Mouse (Mus musculus) heart, embryonic 15.5 days (tissue): ENCODE measurements around the gene Hexb. TPM values are rescaled to one million over a fixed set of nuclear protein-coding genes. Genes with fewer than 3 reads are reported as not detected.

Source experiments
- ATAC-seq: fragments of 200-750 bp; cut with Nextera tagmentation; replicated peaks from 2 replicates; pipeline ENCODE4 v1.8.0; 2017; ENCODE audit warnings: low read depth, moderate TSS enrichment; ENCODE audit not compliant: insufficient number of reproducible peaks, insufficient read depth, low FRiP score
- H3K27ac ChIP-seq: fragments of 300-500 bp; sonication (generic); 2 replicates; pipeline ENCODE4 v1.5.1; 2015; ENCODE audit warnings: mild to moderate bottlenecking, inconsistent platforms
- H3K27me3 ChIP-seq: fragments of 300-500 bp; sonication (generic); 2 replicates; pipeline ENCODE4 v1.6.1; 2015; ENCODE audit warnings: inconsistent platforms
- H3K36me3 ChIP-seq: fragments of 300-500 bp; sonication (generic); 2 replicates; pipeline ENCODE4 v1.6.1; 2015; ENCODE audit warnings: mild to moderate bottlenecking, inconsistent platforms
- H3K4me1 ChIP-seq: fragments of 300-500 bp; sonication (generic); replicated peaks from 2 replicates; pipeline ENCODE4 v1.6.1; 2015; ENCODE audit warnings: inconsistent platforms
- H3K4me2 ChIP-seq: fragments of 300-500 bp; sonication (generic); 2 replicates; pipeline ENCODE4 v1.6.1; 2015; ENCODE audit warnings: inconsistent platforms, mild to moderate bottlenecking, moderate library complexity
- H3K4me3 ChIP-seq: fragments of 300-500 bp; sonication (generic); 2 replicates; pipeline ENCODE4 v1.5.1; 2015; ENCODE audit warnings: mild to moderate bottlenecking, inconsistent platforms
- H3K9ac ChIP-seq: fragments of 300-500 bp; sonication (generic); 2 replicates; pipeline ENCODE4 v1.6.1; 2015; ENCODE audit warnings: mild to moderate bottlenecking, inconsistent platforms
- H3K9me3 ChIP-seq: fragments of 300-500 bp; sonication (generic); replicated peaks from 2 replicates; pipeline ENCODE4 v1.6.1; 2016; ENCODE audit warnings: inconsistent platforms
- WGBS: fragments of 180-500 bp; shearing (Covaris S2); methylation state at CpG from one replicate; pipeline ENCODE4 v1.1.7; 2015; ENCODE audit warnings: mixed read lengths; 5-methylcytosine and 5-hydroxymethylcytosine counted together
- polyA plus RNA-seq: library from polyadenylated mRNA; unstranded; fragments of >200 nt; fragmentation: Nextera tagmentation; extraction: Ambion mirVana; gene quantifications from 2 replicates; pipeline ENCODE4 v1.2.1, GENCODE M21; 2015

Gene Hexb
- polyA plus RNA-seq, 1 experiment from 2014 or later: 35.1 TPM

DNA sequence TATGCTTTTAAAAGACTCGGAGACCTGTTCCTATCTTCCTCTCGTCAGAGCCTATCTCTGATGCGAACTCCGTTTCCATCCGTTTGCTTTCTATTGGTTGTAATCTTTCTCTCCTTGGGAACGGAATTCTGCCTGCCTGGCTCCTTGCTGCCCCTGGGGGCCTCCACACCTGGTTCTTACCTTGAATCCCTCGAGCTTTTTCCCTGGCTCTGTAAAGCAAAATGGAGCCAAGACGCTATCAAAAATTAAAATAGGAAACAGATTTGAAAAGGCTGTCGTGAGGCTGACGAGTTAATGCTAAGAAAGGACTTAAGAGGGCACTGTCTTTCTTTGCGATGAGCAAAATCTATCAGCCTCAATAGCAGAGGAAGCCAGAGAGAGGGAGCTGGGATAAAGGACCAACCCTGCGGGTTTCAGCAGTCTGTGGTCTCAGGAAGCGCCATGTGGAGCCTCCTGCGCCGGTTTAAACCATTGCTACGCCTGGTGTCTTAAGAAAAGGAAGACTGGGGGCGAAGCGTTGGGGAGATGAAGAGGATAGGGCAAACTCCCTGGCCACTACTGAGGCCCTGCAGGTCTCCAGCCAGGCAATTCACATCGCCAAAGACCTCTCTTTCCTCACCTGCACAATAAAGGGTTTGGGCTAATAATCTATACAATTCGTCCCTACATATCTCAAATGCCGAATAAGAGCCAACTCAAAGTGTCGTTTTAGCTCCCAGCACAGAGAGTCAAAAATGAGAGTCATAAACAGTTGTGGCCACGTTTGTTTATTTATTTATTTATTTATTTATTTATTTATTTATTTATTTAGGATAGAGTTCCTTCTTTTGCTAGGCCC lies 41.4 kb upstream of the Hexb start:
- no peaks in the 10 kb centered on the region for H3K9me3 ChIP-seq
- H3K36me3 ChIP-seq: no peaks in the 10 kb centered on the region
- H3K9ac ChIP-seq: no peak overlapping the region; the same call in 1 of the 2 replicates
- H3K4me1 ChIP-seq: peaks cover 43% of the 10 kb centered on the region
- H3K4me3 ChIP-seq: peak overlapping the region; percentile 86; the same call in 1 of the 2 replicates
- ATAC-seq: no peak
- WGBS: 5% methylated on average over 23 of the region's 23 CpGs
- peak overlapping the region; percentile 96 for H3K4me2 ChIP-seq
- no peaks in the 10 kb centered on the region for H3K27me3 ChIP-seq
- peak overlapping the region; percentile 94 for H3K27ac ChIP-seq

DNA sequence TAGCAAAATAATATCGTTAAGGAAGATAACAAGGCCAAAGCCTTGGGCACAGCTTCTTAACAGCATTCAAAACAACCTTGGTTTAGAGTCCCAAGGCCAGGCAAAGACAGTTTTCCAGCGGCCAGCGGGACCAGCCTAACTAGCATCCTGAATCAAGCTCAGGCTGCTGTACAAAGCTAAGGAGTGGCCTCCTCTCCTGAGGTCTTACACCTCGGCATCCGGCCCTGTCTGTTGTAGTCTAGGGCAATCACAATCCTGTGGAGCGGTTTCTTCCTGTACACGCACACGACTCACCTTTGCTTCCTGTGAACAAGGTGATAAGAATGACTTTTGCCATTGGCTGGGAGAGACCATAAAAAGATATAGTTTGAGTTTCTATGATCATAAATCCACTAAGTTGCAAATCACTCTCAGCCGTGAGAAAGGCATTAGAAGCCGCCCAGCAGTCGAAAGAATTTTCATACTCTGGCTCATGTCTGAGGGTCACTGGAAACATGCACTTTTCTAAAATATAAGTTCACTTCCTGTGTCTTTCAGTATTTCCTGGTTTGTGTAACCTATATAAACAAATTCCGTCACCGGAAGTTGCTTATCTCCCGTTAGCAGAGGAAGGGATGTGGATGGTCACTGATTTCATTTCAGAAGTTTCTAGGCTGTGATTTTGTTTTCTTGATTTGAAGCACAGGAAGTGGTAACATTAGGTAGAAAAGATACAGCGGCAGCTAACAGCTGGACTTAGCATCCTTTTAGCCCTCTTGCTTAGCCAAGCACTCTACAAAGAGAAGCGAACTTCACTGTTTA lies 40.2 kb upstream of the Hexb start:
- Histone ChIP-seq H3K36me3 (no peaks in the 10 kb centered on the region), H3K27ac (peak overlapping the region; percentile 94), H3K4me2 (no peak overlapping the region), H3K4me1 (peaks cover 31% of the 10 kb centered on the region), H3K4me3 (no peak overlapping the region), H3K9ac (no peak overlapping the region), H3K9me3 (no peaks in the 10 kb centered on the region), H3K27me3 (no peaks in the 10 kb centered on the region)
- 47% methylated on average over 16 of the region's 16 CpGs for WGBS
- no peak for ATAC-seq

DNA sequence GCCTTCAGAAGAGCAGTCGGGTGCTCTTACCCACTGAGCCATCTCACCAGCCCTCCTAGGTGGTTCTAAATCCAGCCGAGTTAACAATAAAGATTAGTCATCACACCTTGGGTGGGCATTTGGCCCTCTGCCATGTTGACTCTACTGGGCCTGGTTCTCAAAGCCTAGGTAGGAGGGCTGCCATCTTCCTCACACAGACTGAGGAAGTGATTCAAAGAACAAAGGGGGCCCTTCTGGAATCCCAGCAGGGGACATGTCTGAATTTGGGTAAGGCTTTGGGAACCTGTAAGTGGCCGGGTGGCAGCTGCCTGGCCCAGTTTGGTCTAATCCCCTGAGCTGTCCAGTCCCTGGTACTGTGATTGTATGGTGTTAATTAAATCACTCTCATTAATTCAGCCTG lies 39.5 kb upstream of the Hexb start:
- Histone ChIP-seq H3K4me1 (peaks cover 24% of the 10 kb centered on the region), H3K36me3 (no peaks in the 10 kb centered on the region), H3K9me3 (no peaks in the 10 kb centered on the region), H3K4me2 (no peak overlapping the region), H3K27me3 (no peaks in the 10 kb centered on the region), H3K4me3 (no peak overlapping the region), H3K27ac (peak overlapping the region; percentile 94; the same call in 1 of the 2 replicates), H3K9ac (no peak overlapping the region)
- WGBS: 59% methylated on average over 3 of the region's 3 CpGs
- no peak for ATAC-seq

DNA sequence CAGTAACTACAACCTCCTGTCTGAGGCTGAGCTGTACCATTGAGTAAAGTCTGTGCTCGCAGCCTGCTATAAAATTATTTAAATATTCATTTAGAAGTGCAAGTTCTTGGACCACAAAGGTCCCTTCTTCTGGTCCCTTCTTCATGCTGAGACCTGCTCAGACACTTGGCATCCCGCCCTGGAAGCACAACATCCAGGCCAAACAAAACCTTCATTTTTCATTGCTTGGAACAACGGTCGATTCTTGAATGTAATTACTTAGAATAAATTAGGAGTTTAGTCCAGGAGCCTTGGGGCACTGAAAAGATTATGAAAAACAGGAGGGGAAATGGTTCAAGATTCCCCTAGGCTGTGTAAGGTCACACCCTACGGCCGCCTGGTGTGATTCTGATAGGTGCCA lies 37.8 kb upstream of the Hexb start:
- WGBS: 75% methylated on average over 6 of the region's 6 CpGs
- no peak overlapping the region for H3K9ac ChIP-seq
- H3K4me3 ChIP-seq: no peak overlapping the region
- no peak for ATAC-seq
- H3K4me2 ChIP-seq: no peak overlapping the region
- H3K27ac ChIP-seq: no peak overlapping the region
- no peaks in the 10 kb centered on the region for H3K9me3 ChIP-seq
- H3K4me1 ChIP-seq: peaks cover 21% of the 10 kb centered on the region
- H3K36me3 ChIP-seq: no peaks in the 10 kb centered on the region
- no peaks in the 10 kb centered on the region for H3K27me3 ChIP-seq

DNA sequence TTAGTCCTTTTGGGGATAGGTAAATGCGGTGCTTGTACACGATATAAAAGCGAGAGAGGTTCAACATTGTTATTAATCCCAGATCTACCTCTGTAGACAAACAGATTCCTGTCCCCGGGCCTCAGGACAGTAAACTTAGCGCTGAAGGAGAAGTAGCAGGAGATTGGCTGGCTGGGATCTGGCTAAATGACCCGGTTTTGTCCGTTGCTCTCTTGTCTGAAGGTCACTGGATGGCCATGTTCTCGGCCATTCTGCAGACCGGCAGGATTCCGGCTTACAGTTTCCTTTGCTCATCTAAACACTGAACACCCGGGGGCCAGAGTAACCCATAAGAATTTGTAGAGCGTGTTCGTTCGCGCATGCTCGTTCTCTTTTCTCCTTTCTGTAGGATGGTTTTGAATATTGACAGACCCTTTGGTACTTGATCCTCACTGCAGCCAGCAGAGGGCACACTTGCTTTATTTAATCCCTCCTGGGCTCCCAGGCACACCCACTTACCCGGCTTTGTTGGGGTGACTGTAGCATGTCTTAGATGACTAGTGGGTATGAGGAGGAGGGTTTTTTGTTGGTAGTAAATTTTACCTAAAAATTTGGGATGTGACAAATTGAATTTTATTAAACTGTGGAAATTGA lies 36.7 kb upstream of the Hexb start:
- WGBS: 16% methylated on average over 17 of the region's 17 CpGs
- H3K36me3 ChIP-seq: no peaks in the 10 kb centered on the region
- H3K9ac ChIP-seq: 0 out of 2 replicates have a peak overlapping the region, but pooled peaks have one; percentile 45
- H3K9me3 ChIP-seq: no peaks in the 10 kb centered on the region
- H3K4me2 ChIP-seq: peak overlapping the region; percentile 61
- no peaks in the 10 kb centered on the region for H3K27me3 ChIP-seq
- H3K27ac ChIP-seq: no peak overlapping the region
- peak overlapping the region; percentile 39 for H3K4me3 ChIP-seq
- ATAC-seq: no peak
- H3K4me1 ChIP-seq: peaks cover 16% of the 10 kb centered on the region

DNA sequence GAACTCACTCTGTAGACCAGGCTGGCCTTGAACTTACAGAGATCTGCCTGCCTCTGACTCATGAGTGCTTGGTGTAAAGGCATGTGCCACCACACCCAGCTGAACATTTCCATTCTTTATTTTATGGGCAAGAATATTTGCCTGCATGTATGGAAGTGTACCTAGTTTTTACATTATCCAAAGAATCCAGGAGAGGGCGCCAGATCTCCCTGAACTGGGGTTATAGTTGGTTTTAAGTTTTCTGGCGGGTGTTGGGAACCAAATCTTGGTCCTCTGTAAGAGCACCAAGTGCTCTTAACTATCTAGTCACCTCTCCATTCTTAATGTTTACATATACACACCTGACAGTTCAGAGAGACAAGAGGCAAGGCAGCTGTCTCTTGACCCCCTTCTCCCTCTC lies 34.9 kb upstream of the Hexb start:
- Histone ChIP-seq H3K9ac (no peak overlapping the region), H3K4me1 (0 out of 2 replicates have a peak, but pooled peaks cover 4% of the 10 kb centered on the region), H3K4me2 (no peak overlapping the region), H3K36me3 (no peaks in the 10 kb centered on the region), H3K27ac (no peak overlapping the region), H3K4me3 (no peak overlapping the region), H3K9me3 (no peaks in the 10 kb centered on the region), H3K27me3 (no peaks in the 10 kb centered on the region)
- no peak for ATAC-seq
- 83% methylated on average over 2 of the region's 2 CpGs for WGBS

DNA sequence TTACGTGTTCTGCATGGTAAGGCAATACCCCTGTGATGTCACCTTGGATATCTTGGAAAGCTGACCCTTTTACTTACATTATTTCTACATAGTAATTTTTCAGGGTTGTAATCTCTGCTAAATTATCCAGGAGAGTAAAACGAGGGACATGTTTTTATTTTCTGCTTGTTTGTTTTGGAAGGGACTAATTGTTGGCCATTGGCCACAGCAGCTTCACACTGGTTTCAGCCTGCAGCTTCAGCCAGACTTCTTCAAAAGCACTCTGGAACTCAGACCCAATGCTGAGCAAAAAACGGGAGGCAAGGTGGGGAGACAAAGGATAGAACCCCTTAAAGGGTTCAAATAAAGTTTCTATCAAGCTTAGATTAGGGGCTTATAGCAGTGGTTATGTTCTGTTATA lies 31.9 kb upstream of the Hexb start:
- Histone ChIP-seq H3K27ac (no peak overlapping the region), H3K36me3 (no peaks in the 10 kb centered on the region)
- WGBS: 63% methylated on average over 3 of the region's 3 CpGs

DNA sequence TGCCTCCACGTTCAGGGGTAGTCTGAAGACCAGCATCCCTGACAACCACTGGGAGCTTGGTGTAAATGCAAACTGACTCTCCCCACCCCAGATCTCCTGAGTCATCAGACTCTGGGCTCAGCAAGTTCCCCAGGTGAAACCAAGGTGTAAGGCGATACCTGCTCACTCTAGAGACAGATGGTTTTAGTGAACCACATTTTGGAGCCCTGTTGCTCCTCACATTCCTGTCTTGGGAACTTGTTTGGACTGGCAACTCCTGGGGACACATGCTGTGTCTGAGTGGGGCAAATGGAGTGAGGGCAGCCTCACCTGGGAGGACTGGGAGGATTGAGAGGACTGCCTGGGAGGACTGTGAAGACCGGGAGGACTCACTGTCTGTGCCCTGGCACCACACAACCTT lies 29.6 kb upstream of the Hexb start:
- H3K27me3 ChIP-seq: no peaks in the 10 kb centered on the region
- 81% methylated on average over 3 of the region's 3 CpGs for WGBS
- H3K4me1 ChIP-seq: no peaks in the 10 kb centered on the region
- H3K4me2 ChIP-seq: no peak overlapping the region
- no peaks in the 10 kb centered on the region for H3K36me3 ChIP-seq
- H3K27ac ChIP-seq: no peak overlapping the region
- H3K9ac ChIP-seq: no peak overlapping the region
- no peaks in the 10 kb centered on the region for H3K9me3 ChIP-seq
- no peak for ATAC-seq
- no peak overlapping the region for H3K4me3 ChIP-seq

More for the DNA sequence above, 31.9 kb upstream of the Hexb start:
- no peak overlapping the region for H3K4me2 ChIP-seq
- no peak overlapping the region for H3K9ac ChIP-seq
- H3K4me1 ChIP-seq: no peaks in the 10 kb centered on the region
- no peaks in the 10 kb centered on the region for H3K27me3 ChIP-seq
- ATAC-seq: no peak
- no peaks in the 10 kb centered on the region for H3K9me3 ChIP-seq
- H3K4me3 ChIP-seq: no peak overlapping the region

DNA sequence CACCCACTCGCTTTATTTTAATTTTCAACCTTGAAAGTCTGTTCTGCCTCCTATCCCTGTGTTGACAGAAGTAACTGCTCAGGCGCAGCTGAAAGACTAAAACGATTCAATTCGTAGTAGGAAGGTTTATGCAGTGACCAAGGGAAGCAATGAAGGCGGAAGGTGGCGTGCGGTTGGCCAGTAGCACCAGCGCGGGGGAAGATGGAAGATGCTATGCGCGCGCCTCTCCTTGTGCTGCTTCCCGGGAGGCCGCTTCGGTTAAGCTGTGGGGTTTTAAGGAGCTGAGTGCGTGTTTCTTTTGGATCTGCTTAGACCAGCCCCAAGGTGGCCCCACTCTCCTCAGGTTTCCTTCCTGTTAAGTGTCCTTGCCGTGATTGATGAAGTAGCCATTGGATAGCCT lies 27.0 kb upstream of the Hexb start:
- Histone ChIP-seq H3K27ac (no peak overlapping the region), H3K4me1 (no peaks in the 10 kb centered on the region), H3K36me3 (no peaks in the 10 kb centered on the region), H3K9me3 (no peaks in the 10 kb centered on the region), H3K9ac (no peak overlapping the region), H3K4me3 (no peak overlapping the region), H3K4me2 (peak overlapping the region; percentile 23; the same call in 1 of the 2 replicates), H3K27me3 (no peaks in the 10 kb centered on the region)
- ATAC-seq: no peak
- 60% methylated on average over 17 of the region's 17 CpGs for WGBS

DNA sequence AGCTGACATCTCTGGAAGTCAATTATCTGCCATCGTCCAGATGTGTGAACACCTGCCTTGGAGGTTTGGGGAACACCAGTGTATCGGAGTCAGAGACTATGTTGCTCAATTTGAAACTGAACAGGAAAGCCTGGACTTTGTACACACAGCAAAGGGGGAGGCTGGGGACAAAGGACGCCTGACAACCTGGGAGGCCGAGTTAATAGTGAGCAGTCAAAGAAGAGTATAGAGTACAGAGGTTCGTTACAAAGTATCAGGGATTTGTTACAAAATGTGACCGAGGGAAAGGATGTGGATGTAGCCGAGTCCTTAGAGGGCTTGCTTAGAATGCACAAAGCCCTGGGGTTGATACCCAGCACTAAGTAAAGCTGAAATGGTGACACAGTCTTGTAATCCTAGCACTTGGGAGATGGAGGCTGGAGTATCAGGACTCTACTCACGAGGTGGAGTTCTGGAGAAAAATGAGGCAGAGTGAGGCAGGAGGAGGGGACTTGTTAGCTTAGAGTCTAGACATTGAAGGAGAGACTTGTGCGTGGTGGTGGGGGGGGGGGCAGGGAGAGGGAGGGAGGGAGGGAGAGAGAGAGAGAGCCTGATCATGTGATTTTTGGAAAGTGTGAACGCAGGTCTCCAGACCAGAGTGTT lies 26.3 kb upstream of the Hexb start:
- H3K36me3 ChIP-seq: no peaks in the 10 kb centered on the region
- H3K4me2 ChIP-seq: no peak overlapping the region
- no peaks in the 10 kb centered on the region for H3K4me1 ChIP-seq
- H3K9ac ChIP-seq: no peak overlapping the region
- no peak overlapping the region for H3K27ac ChIP-seq
- no peak for ATAC-seq
- H3K27me3 ChIP-seq: no peaks in the 10 kb centered on the region
- H3K9me3 ChIP-seq: no peaks in the 10 kb centered on the region
- 66% methylated on average over 10 of the region's 10 CpGs for WGBS
- H3K4me3 ChIP-seq: no peak overlapping the region

DNA sequence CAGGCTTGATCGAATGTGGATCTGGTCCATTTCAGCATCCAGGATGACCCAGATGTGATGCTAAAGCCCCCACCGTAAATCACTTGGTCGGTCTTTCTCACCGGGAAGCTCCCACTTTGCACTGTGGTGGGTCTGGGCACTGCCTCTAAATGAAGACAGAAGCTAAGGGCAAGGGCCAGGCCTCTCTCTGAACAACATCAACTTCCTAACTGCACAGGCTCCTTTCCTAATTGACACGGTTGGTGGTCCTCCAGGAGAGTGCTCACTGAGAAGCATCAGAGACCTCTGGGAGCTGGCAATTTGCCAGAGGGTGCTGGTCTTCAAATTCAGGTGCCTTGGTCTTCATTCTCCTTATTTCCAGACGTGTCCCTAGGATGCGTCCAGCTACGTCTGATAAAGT lies 25.7 kb upstream of the Hexb start:
- 72% methylated on average over 8 of the region's 8 CpGs for WGBS
- no peaks in the 10 kb centered on the region for H3K4me1 ChIP-seq

More for the DNA sequence above, 25.7 kb upstream of the Hexb start:
- Histone ChIP-seq H3K36me3 (no peaks in the 10 kb centered on the region), H3K4me2 (no peak overlapping the region), H3K4me3 (no peak overlapping the region), H3K9ac (no peak overlapping the region), H3K27ac (no peak overlapping the region), H3K9me3 (no peaks in the 10 kb centered on the region), H3K27me3 (no peaks in the 10 kb centered on the region)
- no peak for ATAC-seq
